Mouse (Mus musculus) cortical plate, adult 2 months (tissue): ENCODE measurements around the gene C9. TPM values are rescaled to one million over a fixed set of nuclear protein-coding genes. Genes with fewer than 3 reads are reported as not detected.
A peak's percentile ranks its signal among the peaks of the same experiment; 100 is the strongest.

Experiments used
- H3K27ac ChIP-seq: fragments of 200-500 bp; 2 replicates; pipeline ENCODE4 v1.5.1; 2012; ENCODE audit warnings: low read length, control low read depth, inconsistent platforms; ENCODE audit not compliant: insufficient read depth
- H3K4me1 ChIP-seq: fragments of 200-500 bp; 2 replicates; pipeline ENCODE4 v1.6.1; 2011; ENCODE audit warnings: low read length; ENCODE audit not compliant: control insufficient read depth, insufficient read depth
- H3K4me3 ChIP-seq: fragments of 200-500 bp; 2 replicates; pipeline ENCODE4 v1.5.1; 2011; ENCODE audit warnings: mild to moderate bottlenecking, low read length, control low read depth; ENCODE audit not compliant: insufficient read depth
- CTCF ChIP-seq: fragments of 200-500 bp; IDR thresholded peaks from 2 replicates; pipeline ENCODE4 v1.5.1; 2011; ENCODE audit warnings: mild to moderate bottlenecking, control low read depth, low read length; ENCODE audit not compliant: insufficient read depth; ENCODE audit errors: extremely low read depth
- POLR2A ChIP-seq: fragments of 200-500 bp; IDR thresholded peaks from 2 replicates; pipeline ENCODE4 v1.6.1; 2011; ENCODE audit warnings: mild to moderate bottlenecking, low read length, control low read depth; ENCODE audit not compliant: insufficient read depth; ENCODE audit errors: extremely low read depth
- polyA plus RNA-seq: library from polyadenylated mRNA; depleted of rRNA; stranded (reverse); fragments of >200 nt; gene quantifications from 2 replicates; pipeline ENCODE4 v1.2.3, GENCODE M21; 2012; rRNA removed

The C9 gene
- polyA plus RNA-seq, 1 experiment = not detected

DNA sequence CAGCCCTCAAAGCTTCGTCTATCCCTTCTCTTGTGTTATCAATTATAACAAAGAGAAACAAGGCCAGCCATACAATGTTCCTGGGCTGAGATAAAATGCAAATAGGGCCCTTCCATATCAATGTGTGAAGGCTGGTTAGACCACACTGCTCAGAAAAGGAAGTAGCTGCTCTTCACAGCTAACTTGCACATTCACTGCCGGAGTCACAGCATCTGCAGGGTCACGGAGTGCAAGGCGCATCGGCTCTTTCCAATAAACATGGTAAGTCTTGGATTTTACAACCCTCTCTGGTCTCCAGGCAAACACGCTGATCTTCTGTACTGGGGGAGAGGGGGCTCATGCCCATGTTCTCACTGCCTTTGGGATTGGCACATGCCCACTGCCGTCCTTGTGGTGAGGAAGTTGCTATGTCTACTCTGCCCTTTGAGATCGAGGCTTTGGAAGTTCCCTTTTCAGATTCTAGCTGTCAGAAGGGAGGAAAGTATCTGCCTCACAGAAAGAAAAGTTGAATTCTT lies 77.6 kb downstream of the C9 start, which contains the start of gene Fyb:
TSS of gene Fyb (plus strand) at position 201 of the 515 bp plus-strand sequence.
- H3K27ac ChIP-seq = no peak within 1 kb of the TSS
- H3K4me3 ChIP-seq = peak within 1 kb of the TSS; percentile 20; the same call in 1 of the 2 replicates
- H3K4me1 ChIP-seq = no peaks in the 10 kb centered on the region
- TF ChIP-seq CTCF (no peak), POLR2A (no peak)

DNA sequence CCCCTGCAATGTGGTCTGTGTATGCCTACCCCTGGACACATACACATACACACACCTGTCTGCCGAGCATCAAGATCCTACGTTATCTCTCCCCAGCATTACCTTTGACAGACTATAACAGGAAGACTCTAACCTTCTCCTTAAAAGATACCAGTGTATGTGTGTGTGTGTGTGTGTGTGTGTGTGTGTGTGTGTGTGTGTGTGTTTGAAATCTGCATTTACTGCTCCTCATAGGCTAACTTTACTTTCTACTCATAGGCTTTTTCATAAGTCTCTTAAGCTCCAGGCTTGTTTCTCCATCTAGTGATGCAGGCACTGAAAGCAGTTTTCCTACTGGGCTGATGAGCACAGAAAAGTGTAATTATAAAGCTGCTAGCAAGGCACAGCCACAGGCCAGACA lies 79.7 kb downstream of the C9 start:
- Histone ChIP-seq H3K4me3 (no peak overlapping the region), H3K4me1 (no peaks in the 10 kb centered on the region), H3K27ac (no peak overlapping the region)
- TF ChIP-seq POLR2A (no peak), CTCF (no peak)

DNA sequence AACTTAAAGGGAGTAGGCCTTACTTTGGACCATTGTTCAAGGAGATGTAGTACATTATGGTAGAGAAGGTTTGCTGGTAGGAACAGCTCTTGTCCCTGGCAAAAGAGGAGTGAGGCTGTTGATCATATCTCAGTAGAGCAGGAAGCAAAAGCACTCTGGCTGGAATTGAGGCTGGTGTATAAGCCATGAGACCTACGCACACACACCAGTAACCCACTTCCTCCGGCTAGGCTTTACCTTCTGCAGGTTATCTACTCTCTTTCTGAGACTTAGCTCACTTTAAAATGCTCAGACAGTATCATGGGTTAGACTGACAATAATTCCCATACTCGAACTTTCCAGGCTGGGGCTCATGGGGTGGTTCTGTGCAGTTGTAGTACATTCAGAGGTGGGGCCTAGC lies 80.3 kb downstream of the C9 start:
- no peak for TF ChIP-seq POLR2A
- no peak for TF ChIP-seq CTCF
- H3K4me1 ChIP-seq = no peaks in the 10 kb centered on the region
- no peak overlapping the region for H3K4me3 ChIP-seq
- no peak overlapping the region for H3K27ac ChIP-seq

DNA sequence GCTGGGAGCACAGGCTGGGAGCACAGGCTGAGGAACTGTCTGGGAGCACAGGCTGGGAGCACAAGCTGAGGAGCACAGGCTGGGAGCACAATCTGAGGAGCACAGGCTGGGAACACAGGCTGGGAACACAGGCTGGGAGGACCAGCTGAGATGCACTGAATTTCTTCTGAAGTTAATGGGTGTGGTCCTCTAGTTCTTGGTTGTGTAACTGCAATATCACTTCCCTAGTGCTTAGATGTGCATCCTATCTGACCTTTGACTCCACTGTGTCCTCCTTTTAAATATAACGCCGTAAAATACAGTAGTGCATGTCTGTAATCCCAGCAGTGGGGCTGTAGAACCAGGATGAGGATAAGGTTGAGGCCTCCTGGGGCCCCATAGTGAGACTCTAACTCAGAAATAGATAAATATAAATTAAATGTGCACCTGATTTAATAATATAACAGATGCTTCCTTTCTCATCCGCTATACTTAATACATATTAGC lies 88.8 kb downstream of the C9 start:
- Histone ChIP-seq H3K27ac (no peak overlapping the region), H3K4me1 (no peaks in the 10 kb centered on the region), H3K4me3 (no peak overlapping the region)
- TF ChIP-seq CTCF = no peak

DNA sequence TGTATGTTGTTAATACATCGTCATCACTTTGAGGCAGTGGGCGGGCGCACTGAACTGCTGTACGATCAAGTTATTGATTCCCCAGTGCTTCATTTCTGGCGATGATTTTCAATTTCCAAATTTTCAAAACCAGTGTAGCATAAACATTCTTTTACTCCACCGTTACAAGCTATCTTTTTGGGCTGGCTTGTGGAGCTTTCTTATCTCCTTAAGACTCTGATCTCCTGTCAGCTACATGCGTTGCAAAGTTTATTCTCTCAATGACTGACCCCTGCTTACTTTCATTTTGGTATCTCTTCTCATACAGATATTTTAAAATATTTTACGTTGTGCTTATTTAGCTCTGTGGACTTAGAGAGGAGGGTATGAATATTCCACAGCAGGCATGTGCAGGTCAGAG lies 89.5 kb downstream of the C9 start:
- no peaks in the 10 kb centered on the region for H3K4me1 ChIP-seq
- no peak overlapping the region for H3K27ac ChIP-seq
- no peak overlapping the region for H3K4me3 ChIP-seq
- TF ChIP-seq POLR2A = no peak
- TF ChIP-seq CTCF = no peak

DNA sequence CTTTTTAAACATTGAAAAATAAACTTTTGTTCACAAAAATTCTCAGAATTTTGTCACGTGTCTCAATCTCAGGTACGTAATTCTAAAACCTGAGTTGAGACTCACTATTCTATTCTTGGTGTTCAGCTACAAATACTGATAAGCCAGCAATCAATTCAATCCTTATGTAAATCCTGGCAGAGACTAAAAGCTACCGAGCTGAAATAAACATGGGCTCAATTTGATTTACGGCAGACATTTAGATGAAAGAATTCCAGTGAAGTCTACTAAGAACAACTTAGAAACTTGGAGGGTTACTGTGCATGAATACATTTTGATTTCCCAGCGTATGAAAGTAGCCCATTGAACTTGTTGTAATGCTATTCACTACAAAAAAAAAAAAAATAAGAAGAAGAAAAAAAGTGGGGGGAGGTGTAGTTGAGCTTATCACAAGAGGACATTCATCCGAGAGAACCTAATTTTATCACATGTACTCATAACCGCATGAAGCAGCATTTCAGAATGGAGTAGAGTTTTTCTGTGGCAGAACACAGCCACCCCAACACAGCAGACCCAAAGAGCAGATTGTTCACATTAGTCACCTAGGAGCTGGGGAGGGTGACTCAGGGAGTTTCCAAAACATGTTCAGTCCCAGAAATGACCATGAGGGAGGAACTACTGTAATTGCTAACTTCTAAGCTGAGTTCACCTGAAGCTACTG lies 94.7 kb downstream of the C9 start:
- no peak overlapping the region for H3K4me3 ChIP-seq
- no peaks in the 10 kb centered on the region for H3K4me1 ChIP-seq
- no peak overlapping the region for H3K27ac ChIP-seq
- TF ChIP-seq CTCF (no peak), POLR2A (no peak)

Other genes with a start within 250 kb of the C9 start
- 11.7 TPM in 2 replicates for gene Dab2, start 145.5 kb upstream of the C9 start, polyA plus RNA-seq
- 3.7 and 4.7 TPM in 2 replicates for gene Fyb, start 77.5 kb downstream of the C9 start, polyA plus RNA-seq